Mouse (Mus musculus): Measurements from ENCODE around the gene Intu.
A peak's percentile ranks its signal among the peaks of the same experiment; 100 is the strongest.

Intu gene

GRCm38 (mm10) chr3:40527976-40528950, 2.8 kb upstream of the Intu start:
- no peak for DNase-seq (ENCODE audit: low spot score)

DNA sequence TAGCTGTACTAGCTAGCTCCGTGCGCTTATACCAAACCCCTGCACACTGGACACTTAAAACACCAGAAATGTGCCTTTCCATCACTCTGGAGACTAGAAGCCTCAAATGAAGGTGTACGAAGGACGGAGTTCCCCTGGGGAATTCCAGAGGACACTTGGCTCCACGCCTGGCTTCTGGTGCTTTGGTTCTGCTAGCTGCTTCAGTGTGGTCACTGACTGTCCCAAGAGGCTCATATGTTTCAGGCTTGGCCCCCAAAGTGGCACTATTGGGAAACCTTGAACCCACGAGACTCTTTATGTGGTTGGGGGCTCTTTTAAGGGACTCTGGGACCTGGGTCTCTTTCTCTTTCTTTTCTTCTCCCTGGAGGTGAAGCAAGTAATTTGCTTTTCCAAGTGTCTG, 2.1 kb upstream of the Intu start:
- no peak for DNase-seq (ENCODE audit: low spot score)

DNA sequence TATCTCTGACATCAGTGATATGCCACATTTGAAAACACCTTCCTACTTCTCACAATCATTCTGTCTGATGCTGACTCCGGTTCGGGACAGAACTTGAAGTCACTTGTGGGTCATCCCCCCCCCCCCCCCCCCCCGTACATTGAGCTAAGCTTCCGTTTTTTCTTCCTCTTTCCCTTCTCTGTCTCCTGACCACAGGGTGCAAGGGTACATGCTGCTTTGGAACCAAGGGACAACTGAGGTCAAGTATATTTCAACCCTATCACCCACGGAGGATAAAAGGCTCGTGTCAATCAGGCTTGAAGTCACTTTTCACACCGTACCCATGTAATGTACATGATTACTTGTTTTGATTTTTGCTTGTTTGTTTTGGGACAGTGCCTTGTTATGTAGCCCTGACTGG, 241 bp upstream of the Intu start:
- DNase-seq (ENCODE audit: low spot score), result no peak

- no peak for DNase-seq (ENCODE audit: low spot score)
Observed at GRCm38 (mm10) chr3:40532256-40532655, 1.2 kb downstream of the Intu start.

GRCm38 (mm10) chr3:40534141-40534540, 3.1 kb downstream of the Intu start:
- no peak for DNase-seq (ENCODE audit: low spot score)

DNA sequence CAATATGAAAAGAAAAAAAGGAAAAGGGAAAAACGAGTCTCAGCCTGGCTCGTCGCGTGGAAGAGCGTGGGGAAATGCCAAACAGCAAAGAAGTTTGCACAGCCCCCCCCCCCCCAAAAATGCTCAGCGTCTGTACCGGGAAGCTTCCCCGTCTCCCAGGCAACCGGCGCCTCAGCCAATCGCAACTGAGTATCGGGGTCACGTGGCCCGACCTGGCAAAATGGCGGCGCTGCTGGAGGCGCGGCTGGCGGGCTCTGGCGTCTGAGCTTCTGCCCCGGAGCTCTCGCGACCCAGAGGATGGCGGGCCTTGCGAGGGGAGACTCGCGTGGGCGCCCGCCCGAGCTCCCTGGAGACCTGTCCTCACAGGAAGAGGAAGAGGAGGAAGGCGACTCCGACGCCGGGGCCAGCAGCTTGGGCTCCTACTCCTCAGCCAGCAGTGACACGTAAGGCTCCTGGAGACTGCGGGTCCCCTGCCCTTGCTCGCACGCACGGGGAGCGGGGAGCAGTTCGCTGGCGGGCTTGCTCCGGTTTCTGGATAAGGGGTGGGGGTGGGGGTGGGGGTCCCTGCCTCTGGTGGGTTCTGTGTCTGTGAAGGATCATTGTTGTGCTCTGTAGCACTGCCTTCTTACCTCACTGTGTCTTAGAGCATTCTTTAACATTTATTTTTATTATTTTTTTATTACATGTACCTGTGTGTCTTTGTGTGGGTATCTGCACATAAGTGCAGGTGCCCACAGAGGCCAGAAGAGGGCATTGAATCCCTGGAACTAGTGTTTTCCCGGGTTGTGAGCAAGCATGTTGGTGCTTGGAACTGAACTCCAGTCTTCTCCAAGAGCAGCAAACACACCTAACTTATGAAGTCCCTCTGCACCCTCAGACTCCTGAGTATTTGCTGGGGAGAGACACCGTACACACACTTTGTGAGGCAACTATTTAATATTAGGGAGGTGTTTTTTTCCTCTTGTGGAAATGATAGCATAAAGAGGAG, 9.8 kb downstream of the Intu start:
- DNase-seq (ENCODE audit: low spot score), result peak; percentile 89

DNA sequence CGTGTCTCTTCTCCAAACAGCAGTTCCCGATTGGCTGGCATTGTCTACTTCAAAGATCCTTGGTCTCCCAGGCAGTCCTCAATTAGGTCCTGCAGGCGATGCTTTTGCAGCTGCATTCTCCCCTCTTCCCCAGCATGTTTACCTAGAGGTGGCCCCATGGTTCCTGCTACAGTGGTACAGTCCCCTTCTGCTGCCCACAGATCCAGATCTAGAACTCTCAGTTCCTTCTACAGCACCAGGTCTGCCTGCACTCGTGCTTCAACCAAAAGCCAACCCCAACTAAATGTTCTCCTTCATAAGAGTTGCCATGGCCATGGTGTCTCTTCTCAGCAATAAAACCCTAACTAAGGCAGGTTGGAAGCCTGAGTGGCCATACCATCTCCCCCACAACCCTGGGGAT, 15.5 kb downstream of the Intu start:
- DNase-seq (ENCODE audit: low spot score), result no peak

- no peak for DNase-seq (ENCODE audit: low spot score)
Observed at GRCm38 (mm10) chr3:40652941-40653352, 121.9 kb downstream of the Intu start.

DNA sequence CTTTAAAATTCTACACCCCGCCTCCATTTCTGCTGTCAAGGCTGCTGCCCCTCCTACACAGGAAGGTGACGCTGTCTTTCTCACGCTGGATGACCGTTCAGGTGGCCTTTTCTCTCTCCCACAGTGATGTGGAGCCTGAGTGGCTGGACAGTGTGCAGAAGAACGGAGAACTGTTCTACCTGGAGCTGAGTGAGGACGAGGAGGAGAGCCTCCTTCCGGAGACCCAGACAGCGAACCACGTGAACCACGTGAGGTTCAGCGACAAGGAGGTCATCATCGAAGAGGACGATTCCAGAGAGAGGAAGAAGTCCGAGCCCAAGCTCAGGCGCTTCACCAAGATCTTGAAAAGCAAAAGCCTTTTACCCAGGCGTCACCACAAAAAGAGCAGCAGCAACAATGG, 122.5 kb downstream of the Intu start:
- DNase-seq (ENCODE audit: low spot score), result no peak

GRCm38 (mm10) chr3:40654028-40654427, 122.9 kb downstream of the Intu start:
- no peak for DNase-seq (ENCODE audit: low spot score)

DNA sequence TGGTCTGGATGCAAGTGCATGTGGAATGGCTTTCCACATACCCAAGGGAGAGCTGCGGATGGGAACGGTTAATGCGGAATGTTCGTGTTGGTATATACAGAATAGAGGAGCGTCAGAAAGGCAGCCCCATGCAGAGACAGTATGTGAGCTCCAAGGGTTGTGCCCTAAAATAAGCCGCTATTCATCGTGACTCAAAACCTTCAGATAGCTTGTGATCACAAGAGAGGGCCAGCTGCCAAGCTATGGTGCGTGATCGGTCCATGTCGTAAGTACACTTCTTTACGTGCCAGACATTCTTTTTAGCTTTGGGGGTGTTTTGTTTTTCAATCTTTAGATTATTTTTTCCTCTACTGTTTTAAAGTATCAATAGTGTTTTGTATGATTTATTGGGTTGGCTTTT, 124.5 kb downstream of the Intu start:
- DNase-seq (ENCODE audit: low spot score), result no peak

DNA sequence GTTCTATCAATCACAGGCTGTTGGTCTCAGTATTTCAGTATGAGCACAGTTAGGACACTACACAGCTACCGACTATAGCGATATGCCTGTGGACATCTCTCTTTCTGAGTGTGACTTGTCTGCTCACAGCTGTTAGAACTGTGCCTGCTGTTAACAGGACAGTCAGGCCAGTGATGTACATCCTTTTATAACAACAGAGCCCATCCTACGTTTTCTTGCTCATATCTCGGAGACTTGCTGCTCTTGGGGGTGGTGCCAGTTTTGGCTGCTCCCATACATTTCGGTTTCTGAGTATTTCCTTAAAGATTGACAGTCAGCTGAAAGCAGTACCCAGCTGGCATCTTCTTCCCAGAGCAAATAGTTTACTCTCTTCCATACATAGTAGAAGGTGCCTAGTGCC, 125.3 kb downstream of the Intu start:
- no peak for DNase-seq (ENCODE audit: low spot score)

GRCm38 (mm10) chr3:40660231-40660630, 129.1 kb downstream of the Intu start:
- no peak for DNase-seq (ENCODE audit: low spot score)

DNA sequence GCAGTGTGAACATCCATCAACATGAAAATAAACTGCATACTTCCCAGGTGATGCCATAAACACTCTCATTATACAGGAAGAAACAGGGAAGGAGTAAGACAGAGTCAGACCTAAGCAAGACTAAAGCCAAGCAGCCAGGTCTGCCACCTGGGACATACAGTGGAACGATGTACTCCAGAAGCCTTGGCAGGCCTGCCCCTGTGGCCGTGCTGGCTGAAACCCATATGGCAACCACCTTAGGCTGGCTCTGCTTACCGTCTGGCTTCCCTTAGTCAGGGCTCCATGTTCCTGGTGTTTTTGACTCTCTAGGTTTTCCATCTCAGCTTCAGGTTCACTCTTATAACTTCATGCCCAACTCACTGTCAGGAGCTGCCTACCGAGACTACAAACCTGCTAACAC, 135.0 kb downstream of the Intu start:
- DNase-seq (ENCODE audit: low spot score), result no peak

DNA sequence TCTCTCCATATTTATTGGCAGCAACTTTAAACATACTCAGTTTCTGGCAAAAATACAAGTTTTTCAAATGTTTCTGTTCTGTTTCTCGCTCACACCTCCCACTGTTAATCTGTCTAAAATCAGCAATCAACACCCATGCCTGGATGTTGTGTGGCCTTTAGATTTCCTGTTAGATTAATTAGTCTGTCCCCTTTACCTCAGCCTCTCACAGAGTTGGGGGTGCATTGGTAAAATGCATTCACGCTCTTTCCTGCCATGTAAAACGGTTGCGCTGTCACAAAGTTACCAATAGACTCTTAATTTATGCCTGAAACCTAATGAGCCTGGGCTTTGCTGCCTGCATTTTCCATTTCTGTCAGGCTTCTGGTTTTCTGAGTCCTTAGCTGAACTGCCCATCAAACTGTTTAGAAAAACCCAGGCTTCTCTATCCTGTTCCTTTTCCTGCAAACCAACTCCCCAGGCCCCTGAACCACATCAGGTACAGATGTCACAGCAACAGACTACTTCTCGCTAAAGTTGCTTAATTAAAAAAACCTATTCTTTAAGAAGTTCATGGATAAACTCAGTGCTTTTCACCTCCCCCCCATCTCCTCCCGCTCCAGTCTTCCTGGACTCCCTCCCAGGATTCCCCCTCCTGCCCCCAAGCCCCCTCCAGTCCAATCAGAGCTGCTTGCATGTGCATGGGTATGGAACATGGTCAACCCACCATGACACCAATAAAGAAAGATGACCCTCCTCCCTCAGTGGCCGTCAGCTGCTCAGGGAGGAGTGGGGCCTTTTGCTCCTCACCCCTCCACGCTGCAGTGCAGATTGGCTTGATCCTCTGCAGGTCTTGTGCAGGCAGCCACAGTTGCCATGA, 136.0 kb downstream of the Intu start:
- no peak for DNase-seq (ENCODE audit: low spot score)

DNA sequence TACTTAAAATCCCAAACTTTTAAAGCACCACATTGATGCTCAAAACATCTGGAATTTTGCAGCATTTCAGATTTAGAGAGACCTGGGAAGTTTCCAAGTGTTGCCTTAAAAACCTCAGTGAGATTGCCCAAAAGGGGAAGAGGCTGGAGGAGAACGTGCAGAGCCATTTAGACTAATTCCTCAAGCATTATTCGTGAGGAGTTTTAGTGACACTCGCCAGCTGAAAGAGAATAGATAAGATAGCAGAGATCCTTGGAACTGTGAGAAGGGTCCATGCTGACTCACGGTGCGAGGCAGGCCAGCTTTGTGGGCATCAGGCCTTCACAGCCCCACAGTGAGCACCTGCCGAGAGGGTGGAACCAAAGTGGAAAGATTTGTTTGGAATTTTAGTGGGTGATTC, 137.8 kb downstream of the Intu start:
- no peak for DNase-seq (ENCODE audit: low spot score)

GRCm38 (mm10) chr3:40669395-40669794, 138.3 kb downstream of the Intu start:
- DNase-seq (ENCODE audit: low spot score), result no peak

GRCm38 (mm10) chr3:40673515-40673914, 142.4 kb downstream of the Intu start:
- DNase-seq (ENCODE audit: low spot score), result no peak

DNA sequence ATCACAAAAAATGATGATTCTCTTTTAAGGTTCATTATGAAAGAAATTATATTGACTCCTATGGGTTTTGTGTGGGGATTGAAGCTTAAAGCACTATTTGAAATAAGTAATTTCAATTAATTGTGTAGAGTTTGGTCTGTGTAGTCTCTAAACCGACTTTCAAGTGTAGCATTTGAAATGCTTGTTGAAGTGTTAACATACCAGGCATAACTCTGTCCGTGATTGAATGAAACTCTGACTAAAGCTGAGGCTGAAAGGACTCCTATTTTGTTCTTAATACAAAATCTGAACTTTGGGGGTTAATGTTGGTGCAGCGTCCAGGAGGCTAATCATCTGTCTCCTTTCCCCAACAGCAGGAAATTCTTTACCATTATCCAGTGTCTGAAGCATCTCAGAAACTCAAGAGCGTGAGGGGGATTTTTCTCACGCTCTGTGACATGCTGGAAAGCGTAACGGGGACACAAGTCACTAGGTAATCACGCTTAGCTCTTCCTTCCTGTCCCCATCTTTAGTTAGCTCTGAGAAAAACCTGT, 143.9 kb downstream of the Intu start:
- DNase-seq (ENCODE audit: low spot score), result no peak

GRCm38 (mm10) chr3:40678856-40679255, 147.8 kb downstream of the Intu start:
- DNase-seq (ENCODE audit: low spot score), result no peak

- peak; percentile 12 for DNase-seq (ENCODE audit: low spot score)
Observed at GRCm38 (mm10) chr3:40682404-40682803, 151.3 kb downstream of the Intu start.

Data from urinary bladder, postnatal 25 days (tissue).